Comparison of ENCODE assay signal across 20 mouse cellular contexts in genomic region chr4:140971691-140972090, GRCm38 (mm10). TPM values are rescaled to one million over a fixed set of nuclear protein-coding genes. Genes with fewer than 3 reads are reported as not detected.
A peak's percentile ranks its signal among the peaks of the same experiment; 100 is the strongest.
DNase-seq lines count a peak whose midpoint lies in the region; ATAC-seq lines count a peak whose summit lies in the region.
"Had no signal": no experiment of that assay in that cellular context is flagged by ENCODE, and none has a peak within 500 bp of the region (broad histone marks: within the 10 kb centered on the region; RNA-seq: fewer than 3 reads in every experiment).

No protein-coding gene starts in this region.

- WGBS in macrophage (ENCODE audit: missing documents) = 63% methylated on average over 13 of the region's 13 CpGs

- peak; percentile 1 for DNase-seq in gastrocnemius, postnatal 14 days
- DNase-seq in gastrocnemius, postnatal 25 days = no peak
- DNase-seq in embryo, embryonic 9.5 days (ENCODE audit: extremely low spot score) = no peak
- DNase-seq in kidney, postnatal 25 days = no peak
- no peak for DNase-seq in cerebellum, postnatal 10 days
- DNase-seq: adrenal gland, postnatal 10 days; cerebellum, adult 2 months; cerebellum, postnatal 14 days; heart, adult 2 months; heart, postnatal 14 days had no signal

- H3K27ac ChIP-seq in macrophage = 0 out of 2 replicates have a peak overlapping the region, but pooled peaks have one; percentile 7
- H3K27ac ChIP-seq: embryonic facial prominence, embryonic 10.5 days; heart, adult 2 months; heart, embryonic 15.5 days; hindbrain, embryonic 13.5 days; hindbrain, postnatal 0 days had no signal

- intact Hi-C loops in gastrocnemius, postnatal 14 days (cut with DNase I; ENCODE audit: low total_unique reads) = no loop called here

- H3K9me3 ChIP-seq in megakaryocyte, embryonic 14.5 days = no peaks in the 10 kb centered on the region
- H3K9me3 ChIP-seq: embryonic facial prominence, embryonic 10.5 days; heart, embryonic 15.5 days; hindbrain, embryonic 13.5 days had no signal

- peaks cover 93% of the 10 kb centered on the region for H3K36me3 ChIP-seq in megakaryocyte, embryonic 14.5 days (replicated peaks; ENCODE audit: low read length)
- H3K36me3 ChIP-seq in macrophage (ENCODE audit: inconsistent target) = peaks cover 58% of the 10 kb centered on the region

- H3K79me2 ChIP-seq in macrophage (ENCODE audit: inconsistent target) = peaks cover 27% of the 10 kb centered on the region

- H3K4me1 ChIP-seq in megakaryocyte, embryonic 14.5 days = peaks cover 49% of the 10 kb centered on the region
- H3K4me1 ChIP-seq: embryonic facial prominence, embryonic 10.5 days; hindbrain, embryonic 13.5 days had no signal

- H3K4me3 ChIP-seq in megakaryocyte, embryonic 14.5 days (replicated peaks) = peak overlapping the region; percentile 42
- H3K4me3 ChIP-seq in macrophage (ENCODE audit: inconsistent target) = no peak overlapping the region
- H3K4me3 ChIP-seq: embryonic facial prominence, embryonic 10.5 days; heart, adult 2 months; heart, embryonic 15.5 days; hindbrain, embryonic 13.5 days had no signal

- H3K27me3 ChIP-seq in megakaryocyte, embryonic 14.5 days (replicated peaks) = no peaks in the 10 kb centered on the region
- H3K27me3 ChIP-seq: CH12.LX; heart, embryonic 15.5 days; hindbrain, embryonic 13.5 days had no signal

- ATAC-seq in megakaryocyte, adult 5-6 weeks (ENCODE audit: poor library complexity, severe bottlenecking) = no peak
- ATAC-seq: forebrain, embryonic 14.5 days; hindbrain, postnatal 0 days had no signal

RNA-seq across cellular contexts. Expression of gene Sdhb, which starts 10.7 kb away (rescaled TPM):
- total RNA-seq in gastrocnemius, postnatal 14 days (2021) = 100 to 1,000 TPM; 480 to 609 TPM
- total RNA-seq in gastrocnemius, postnatal 25 days (2021) = 100 to 1,000 TPM; 613 to 621 TPM
- polyA plus RNA-seq in megakaryocyte, embryonic 14.5 days (2012; ENCODE audit: insufficient read depth, low replicate concordance) = 129 and 181 TPM in 2 replicates
- total RNA-seq in megakaryocyte, adult 5-6 weeks (2015) = 182 and 183 TPM in 2 replicates
- 110 and 120 TPM in 2 replicates for total RNA-seq in megakaryocyte, adult 5-6 weeks (2017)
- total RNA-seq in macrophage (2018; cell fraction: chromatin; rRNA removed) = 100 to 1,000 TPM in 4 of 26 experiments, 10 to 100 TPM in 22; 15.8 to 124 (median 61.4) TPM
- total RNA-seq in macrophage (2018; cell fraction: cytosol; rRNA removed) = 100 to 1,000 TPM; 119 to 291 (median 183) TPM
- total RNA-seq in macrophage (2018; cell fraction: nucleus; rRNA removed) = 100 to 1,000 TPM in 4 of 26 experiments, 10 to 100 TPM in 22; 28.6 to 130 (median 74.8) TPM
- 115 to 183 TPM (median 157 TPM) in 3 replicates for polyA plus RNA-seq in macrophage (2018)

RNA-seq across cellular contexts. Expression of gene Atp13a2, which starts 15.0 kb away (rescaled TPM):
- 10 to 100 TPM; 16.1 to 17.0 TPM for total RNA-seq in gastrocnemius, postnatal 14 days (2021)
- total RNA-seq in gastrocnemius, postnatal 25 days (2021) = 10 to 100 TPM; 16.4 to 18.2 TPM
- polyA plus RNA-seq in megakaryocyte, embryonic 14.5 days (2012; ENCODE audit: insufficient read depth, low replicate concordance) = 373 and 691 TPM in 2 replicates
- 25.1 and 29.7 TPM in 2 replicates for total RNA-seq in megakaryocyte, adult 5-6 weeks (2015)
- 37.2 and 43.5 TPM in 2 replicates for total RNA-seq in megakaryocyte, adult 5-6 weeks (2017)
- total RNA-seq in macrophage (2018; cell fraction: chromatin; rRNA removed) = 1,000 to 10,000 TPM in 2 of 26 experiments, 100 to 1,000 TPM in 22, 10 to 100 TPM in 2; 80.1 to 1,178 (median 596) TPM
- total RNA-seq in macrophage (2018; cell fraction: cytosol; rRNA removed) = 100 to 1,000 TPM; 198 to 483 (median 309) TPM
- total RNA-seq in macrophage (2018; cell fraction: nucleus; rRNA removed) = 100 to 1,000 TPM in 25 of 26 experiments, 10 to 100 TPM in 1; 81.9 to 812 (median 459) TPM
- 156 to 334 TPM (median 219 TPM) in 3 replicates for polyA plus RNA-seq in macrophage (2018)

RNA-seq across cellular contexts. Expression of gene Mfap2, which starts 38.5 kb away (rescaled TPM):
- 10 to 100 TPM; 33.9 to 47.3 TPM for total RNA-seq in gastrocnemius, postnatal 14 days (2021)
- total RNA-seq in gastrocnemius, postnatal 25 days (2021) = 10 to 100 TPM; 11.9 to 13.3 TPM
- polyA plus RNA-seq in megakaryocyte, embryonic 14.5 days (2012; ENCODE audit: insufficient read depth, low replicate concordance) = not detected in 2 replicates
- not detected in 2 replicates for total RNA-seq in megakaryocyte, adult 5-6 weeks (2015)
- total RNA-seq in megakaryocyte, adult 5-6 weeks (2017) = not detected in 2 replicates
- total RNA-seq in macrophage (2018; cell fraction: chromatin; rRNA removed) = 10 to 100 TPM in 1 of 26 experiments, 1 to 10 TPM in 4, under 1 TPM in 2, not detected in 19; 0.86 to 30.1 (median 1.1) TPM
- total RNA-seq in macrophage (2018; cell fraction: cytosol; rRNA removed) = under 1 TPM in 2 of 26 experiments, not detected in 24; 0.18 to 0.47 TPM
- total RNA-seq in macrophage (2018; cell fraction: nucleus; rRNA removed) = 1 to 10 TPM in 6 of 26 experiments, under 1 TPM in 5, not detected in 15; 0.50 to 3.5 (median 1.0) TPM
- not detected in 3 replicates for polyA plus RNA-seq in macrophage (2018)
- total RNA-seq: CH12.LX; hematopoietic stem cell, adult 5-6 weeks had no signal

Comparison
In these comparisons a context has a peak if more than half of its experiments do, and no peak if none do; other contexts are left out.
1. RNA of gene Mfap2, which starts 38.5 kb away (total RNA-seq): 33.9 to 47.3 TPM in gastrocnemius, postnatal 14 days and 11.9 to 13.3 TPM in gastrocnemius, postnatal 25 days; not detected in megakaryocyte, adult 5-6 weeks; every median in the first group is over 10 times any median in the second.